Comparison of ENCODE assay signal across 27 mouse cellular contexts in the genomic region with DNA sequence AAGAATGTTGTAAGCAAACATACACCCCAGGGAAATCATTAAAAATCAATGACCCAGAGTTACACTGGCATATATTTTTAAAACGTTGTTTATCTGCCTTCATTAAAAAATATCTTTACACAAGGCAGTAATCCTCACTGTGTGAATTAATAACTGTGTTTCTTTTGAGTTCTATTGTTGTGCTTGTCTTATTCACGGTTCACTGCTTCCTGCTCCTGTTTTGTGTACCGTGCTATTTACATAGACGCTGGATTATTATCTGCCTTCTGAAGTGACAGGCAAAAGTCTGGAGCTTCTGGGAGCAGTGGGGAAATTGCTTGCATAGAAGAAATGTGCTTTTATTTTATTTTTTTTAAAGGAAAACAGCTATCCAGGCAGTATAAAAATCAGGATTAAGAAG.
A peak's percentile ranks its signal among the peaks of the same experiment; 100 is the strongest.
DNase-seq lines count a peak whose midpoint lies in the region; ATAC-seq and TF ChIP-seq lines count a peak whose summit lies in the region.
"Had no signal": no experiment of that assay in that cellular context is flagged by ENCODE, and none has a peak within 500 bp of the region (broad histone marks: within the 10 kb centered on the region; RNA-seq: fewer than 3 reads in every experiment).

No protein-coding gene starts in this region.

- no peaks in the 10 kb centered on the region for H3K36me3 ChIP-seq in forebrain, embryonic 14.5 days (ENCODE audit: control insufficient read depth, insufficient read depth, low read length)
- no peaks in the 10 kb centered on the region for H3K36me3 ChIP-seq in forebrain, embryonic 10.5 days (replicated peaks)
- no peaks in the 10 kb centered on the region for H3K36me3 ChIP-seq in midbrain, embryonic 10.5 days
- no peaks in the 10 kb centered on the region for H3K36me3 ChIP-seq in midbrain, embryonic 15.5 days (replicated peaks)
- H3K36me3 ChIP-seq in midbrain, embryonic 13.5 days, result no peaks in the 10 kb centered on the region
- H3K36me3 ChIP-seq: embryonic facial prominence, embryonic 13.5 days; heart, embryonic 13.5 days; kidney, embryonic 15.5 days; neural tube, embryonic 12.5 days had no signal

- H3K4me2 ChIP-seq in forebrain, embryonic 14.5 days (ENCODE audit: low read length), result no peak overlapping the region
- no peak overlapping the region for H3K4me2 ChIP-seq in midbrain, embryonic 15.5 days
- no peak overlapping the region for H3K4me2 ChIP-seq in midbrain, embryonic 13.5 days (replicated peaks)
- H3K4me2 ChIP-seq: embryonic facial prominence, embryonic 13.5 days; heart, embryonic 13.5 days; kidney, embryonic 15.5 days; neural tube, embryonic 12.5 days had no signal

- 3% methylated on average over 4 of the region's 4 CpGs for WGBS in forebrain, embryonic 14.5 days
- WGBS in forebrain, embryonic 10.5 days, result 31% methylated on average over 4 of the region's 4 CpGs
- 31% methylated on average over 4 of the region's 4 CpGs for WGBS in midbrain, embryonic 10.5 days
- 7% methylated on average over 4 of the region's 4 CpGs for WGBS in midbrain, embryonic 15.5 days
- 3% methylated on average over 4 of the region's 4 CpGs for WGBS in midbrain, embryonic 13.5 days

- peak; percentile 40 for DNase-seq in forebrain, embryonic 14.5 days (ENCODE audit: low spot score)
- DNase-seq in forebrain, embryonic 10.5 days (ENCODE audit: extremely low spot score, low spot score), result no peak
- no peak for DNase-seq in midbrain, embryonic 10.5 days (ENCODE audit: low spot score)
- peak; percentile 67 for DNase-seq in brain, embryonic 14.5 days (ENCODE audit: low read depth)
- no peak for DNase-seq in testis, postnatal 10 days (ENCODE audit: low spot score)
- no peak for DNase-seq in adrenal gland, postnatal 36 days
- DNase-seq: adrenal gland, postnatal 14 days; cerebellum, adult 2 months; cerebellum, postnatal 14 days; gastrocnemius, postnatal 10 days; heart, postnatal 10 days; kidney, adult 18-20 months; kidney, postnatal 25 days; liver; lung, adult 2 months; lung, postnatal 10 days; right cerebral cortex, postnatal 14 days had no signal

- no peak overlapping the region for H3K4me3 ChIP-seq in forebrain, embryonic 14.5 days (ENCODE audit: low read depth, low read length)
- H3K4me3 ChIP-seq in forebrain, embryonic 10.5 days, result no peak overlapping the region
- H3K4me3 ChIP-seq in midbrain, embryonic 10.5 days, result no peak overlapping the region
- no peak overlapping the region for H3K4me3 ChIP-seq in midbrain, embryonic 15.5 days
- H3K4me3 ChIP-seq in midbrain, embryonic 13.5 days (replicated peaks), result no peak overlapping the region
- H3K4me3 ChIP-seq: embryonic facial prominence, embryonic 13.5 days; heart, embryonic 13.5 days; kidney, embryonic 15.5 days; neural tube, embryonic 12.5 days had no signal

- ATAC-seq in forebrain, embryonic 14.5 days, result 0 out of 2 replicates have a peak, but pooled peaks have one; percentile 18
- ATAC-seq in midbrain, embryonic 15.5 days (replicated peaks), result no peak
- 0 out of 2 replicates have a peak, but pooled peaks have one; percentile 40 for ATAC-seq in midbrain, embryonic 13.5 days
- ATAC-seq: Patski had no signal

- H3K9ac ChIP-seq in forebrain, embryonic 14.5 days (ENCODE audit: low read length), result no peak overlapping the region
- no peak overlapping the region for H3K9ac ChIP-seq in midbrain, embryonic 15.5 days
- H3K9ac ChIP-seq in midbrain, embryonic 13.5 days (replicated peaks), result no peak overlapping the region
- H3K9ac ChIP-seq: embryonic facial prominence, embryonic 13.5 days; heart, embryonic 13.5 days; kidney, embryonic 15.5 days; liver, embryonic 14.5 days; neural tube, embryonic 12.5 days had no signal

- H3K27ac ChIP-seq in forebrain, embryonic 14.5 days (ENCODE audit: low read depth, low read length), result no peak overlapping the region
- H3K27ac ChIP-seq in forebrain, embryonic 10.5 days, result no peak overlapping the region
- peak overlapping the region; percentile 38 for H3K27ac ChIP-seq in midbrain, embryonic 10.5 days (replicated peaks)
- H3K27ac ChIP-seq in midbrain, embryonic 15.5 days, result no peak overlapping the region
- peak overlapping the region; percentile 19; the same call in 1 of the 2 replicates for H3K27ac ChIP-seq in midbrain, embryonic 13.5 days
- H3K27ac ChIP-seq: embryonic facial prominence, embryonic 13.5 days; heart, embryonic 13.5 days; kidney, embryonic 15.5 days; liver, embryonic 14.5 days; macrophage; neural tube, embryonic 12.5 days had no signal

- no peak for TF ChIP-seq POLR2A in brain, embryonic 14.5 days (IDR thresholded peaks at IDR 0.05; ENCODE audit: borderline replicate concordance, extremely low read depth, insufficient read depth, insufficient read length, poor library complexity, severe bottlenecking)

- H3K4me1 ChIP-seq in forebrain, embryonic 14.5 days (ENCODE audit: control insufficient read depth, insufficient read depth, low read length), result no peaks in the 10 kb centered on the region
- peaks cover 11% of the 10 kb centered on the region for H3K4me1 ChIP-seq in forebrain, embryonic 10.5 days
- peaks cover 18% of the 10 kb centered on the region for H3K4me1 ChIP-seq in midbrain, embryonic 10.5 days
- H3K4me1 ChIP-seq in midbrain, embryonic 15.5 days, result 0 out of 2 replicates have a peak, but pooled peaks cover 7% of the 10 kb centered on the region
- H3K4me1 ChIP-seq in midbrain, embryonic 13.5 days (replicated peaks), result peaks cover 14% of the 10 kb centered on the region
- H3K4me1 ChIP-seq: embryonic facial prominence, embryonic 13.5 days; heart, embryonic 13.5 days; kidney, embryonic 15.5 days; neural tube, embryonic 12.5 days had no signal

- no peaks in the 10 kb centered on the region for H3K27me3 ChIP-seq in forebrain, embryonic 14.5 days (replicated peaks; ENCODE audit: control insufficient read depth, insufficient read depth, low read length)
- no peaks in the 10 kb centered on the region; the same call in 1 of the 2 replicates for H3K27me3 ChIP-seq in forebrain, embryonic 10.5 days (ENCODE audit: poor library complexity, severe bottlenecking)
- no peaks in the 10 kb centered on the region for H3K27me3 ChIP-seq in midbrain, embryonic 10.5 days (ENCODE audit: low read depth, poor library complexity, severe bottlenecking)
- no peaks in the 10 kb centered on the region for H3K27me3 ChIP-seq in midbrain, embryonic 15.5 days (replicated peaks)
- no peaks in the 10 kb centered on the region for H3K27me3 ChIP-seq in midbrain, embryonic 13.5 days
- H3K27me3 ChIP-seq: CH12.LX; embryonic facial prominence, embryonic 13.5 days; heart, embryonic 13.5 days; kidney, embryonic 15.5 days; neural tube, embryonic 12.5 days had no signal

- no peak for TF ChIP-seq CTCF in brain, embryonic 14.5 days (IDR thresholded peaks at IDR 0.05; ENCODE audit: borderline replicate concordance, extremely low read depth, insufficient read depth, insufficient read length)

- no peaks in the 10 kb centered on the region for H3K9me3 ChIP-seq in forebrain, embryonic 14.5 days (replicated peaks; ENCODE audit: control insufficient read depth, low read length)
- H3K9me3 ChIP-seq in forebrain, embryonic 10.5 days, result no peaks in the 10 kb centered on the region
- H3K9me3 ChIP-seq in midbrain, embryonic 10.5 days (replicated peaks), result no peaks in the 10 kb centered on the region
- H3K9me3 ChIP-seq in midbrain, embryonic 15.5 days, result no peaks in the 10 kb centered on the region
- H3K9me3 ChIP-seq in midbrain, embryonic 13.5 days, result no peaks in the 10 kb centered on the region
- H3K9me3 ChIP-seq: embryonic facial prominence, embryonic 13.5 days; heart, embryonic 13.5 days; kidney, embryonic 15.5 days; neural tube, embryonic 12.5 days had no signal

Comparison
In these comparisons a context has a peak if more than half of its experiments do, and no peak if none do; other contexts are left out.
1. DNase-seq: peak in forebrain, embryonic 14.5 days (single experiment) and brain, embryonic 14.5 days (single experiment); none in forebrain, embryonic 10.5 days (single experiment), midbrain, embryonic 10.5 days (single experiment), testis, postnatal 10 days (single experiment) and adrenal gland, postnatal 36 days (0 of 2).
2. H3K27ac ChIP-seq: peak in midbrain, embryonic 10.5 days (single experiment) and midbrain, embryonic 13.5 days (single experiment); none in forebrain, embryonic 14.5 days (single experiment), forebrain, embryonic 10.5 days (single experiment) and midbrain, embryonic 15.5 days (single experiment).